Mouse (Mus musculus): ENCODE data around the gene Ttc7b.

GRCm38 (mm10) chr12:100282025-100282885 lies 238.4 kb downstream of the Ttc7b start:
- TF ChIP-seq ZNF384 (IDR thresholded peaks at IDR 0.05; ENCODE audit: low read depth, low read length), result no peak
- no peak for TF ChIP-seq ZC3H11A (IDR thresholded peaks at IDR 0.05; ENCODE audit: borderline replicate concordance, low read depth, low read length)
- no peak for TF ChIP-seq MAFK (IDR thresholded peaks at IDR 0.05; ENCODE audit: insufficient read depth, low read depth, low read length)
- no peak for TF ChIP-seq CHD2 (IDR thresholded peaks at IDR 0.05; ENCODE audit: low read depth, low read length)
- TF ChIP-seq HCFC1 (IDR thresholded peaks at IDR 0.05; ENCODE audit: borderline replicate concordance, insufficient read depth, low read length), result no peak
